ENCODE assay signal across 17 mouse cellular contexts in the genomic region with DNA sequence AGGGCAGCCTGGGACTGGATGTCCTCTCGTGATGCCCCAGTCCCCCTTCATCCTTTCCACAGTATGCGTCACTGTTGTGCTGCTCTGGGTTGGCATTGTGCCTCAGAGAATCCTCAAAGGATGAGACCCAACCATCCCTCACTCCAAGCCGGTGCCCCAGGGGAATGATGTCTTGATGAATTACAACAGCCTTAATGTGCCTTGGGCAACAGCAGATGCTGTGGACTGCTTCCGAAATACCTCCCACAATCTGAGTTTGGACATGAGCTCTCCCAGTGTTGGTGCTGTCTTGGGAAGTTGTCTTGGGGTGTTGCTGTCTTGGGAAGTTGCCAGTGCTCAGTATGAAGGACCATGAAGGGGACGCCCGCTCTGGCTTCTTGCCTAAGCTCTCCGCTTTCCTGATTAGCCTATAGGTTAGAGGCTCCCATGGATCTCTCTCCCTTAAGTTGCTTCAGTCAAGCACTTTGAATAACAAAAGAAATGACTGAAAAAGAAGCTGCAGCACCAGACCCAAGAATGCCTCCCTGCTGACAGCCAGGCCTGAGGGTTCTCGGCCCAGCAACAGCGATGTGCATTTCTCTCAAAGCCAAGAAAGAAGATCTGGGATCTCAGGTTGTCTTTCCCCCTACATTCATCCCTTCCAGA. TPM values are rescaled to one million over a fixed set of nuclear protein-coding genes. Genes with fewer than 3 reads are reported as not detected.
DNase-seq lines count a peak whose midpoint lies in the region; ATAC-seq and TF ChIP-seq lines count a peak whose summit lies in the region.
"Had no signal": no experiment of that assay in that cellular context is flagged by ENCODE, and none has a peak within 500 bp of the region (broad histone marks: within the 10 kb centered on the region; RNA-seq: fewer than 3 reads in every experiment).

No protein-coding gene starts in this region.

- H3K4me2 ChIP-seq in heart, embryonic 14.5 days (ENCODE audit: low read length) = no peak overlapping the region
- H3K4me2 ChIP-seq in hindbrain, embryonic 13.5 days = no peak overlapping the region
- H3K4me2 ChIP-seq: liver, embryonic 15.5 days had no signal

- no peaks in the 10 kb centered on the region for H3K36me3 ChIP-seq in heart, embryonic 14.5 days (ENCODE audit: control insufficient read depth, insufficient read depth, low read length)
- H3K36me3 ChIP-seq in E14TG2a.4 (ENCODE audit: insufficient read depth, low read length) = no peaks in the 10 kb centered on the region
- no peaks in the 10 kb centered on the region for H3K36me3 ChIP-seq in hindbrain, embryonic 13.5 days
- H3K36me3 ChIP-seq: liver, embryonic 15.5 days had no signal

- no peak for TF ChIP-seq CTCF in E14TG2a.4 (conservative IDR thresholded peaks at IDR 0.05; ENCODE audit: low read length)

- 75% methylated on average over 9 of the region's 9 CpGs for WGBS in heart, embryonic 14.5 days
- WGBS in hindbrain, embryonic 13.5 days = 28% methylated on average over 9 of the region's 9 CpGs

- DNase-seq in heart, adult 11 months = no peak
- DNase-seq in adipocyte (ENCODE audit: low spot score) = peak; percentile 58
- no peak for DNase-seq in urinary bladder, postnatal 10 days (ENCODE audit: low spot score)
- DNase-seq in lung, postnatal 10 days = no peak
- DNase-seq: B cell, adult 2 months; cerebellum, adult 8-10 months; gastrocnemius, adult 2 months; heart, postnatal 36 days; kidney, adult 11 months; kidney, postnatal 25 days had no signal

- H3K9me3 ChIP-seq in heart, embryonic 14.5 days (ENCODE audit: control insufficient read depth, low read length) = no peaks in the 10 kb centered on the region
- no peaks in the 10 kb centered on the region for H3K9me3 ChIP-seq in E14TG2a.4 (ENCODE audit: low read length)
- no peaks in the 10 kb centered on the region for H3K9me3 ChIP-seq in hindbrain, embryonic 13.5 days
- H3K9me3 ChIP-seq: liver, embryonic 15.5 days had no signal

- ATAC-seq in heart, embryonic 14.5 days (ENCODE audit: insufficient number of reproducible peaks, insufficient read depth, low FRiP score, low read depth) = no peak
- ATAC-seq in hindbrain, embryonic 13.5 days (ENCODE audit: low FRiP score) = no peak
- ATAC-seq in erythroblast, adult 5-6 weeks (replicated peaks; ENCODE audit: low FRiP score, poor library complexity, severe bottlenecking) = no peak

- H3K4me3 ChIP-seq in heart, embryonic 14.5 days (ENCODE audit: control insufficient read depth in 1 of 2, insufficient read depth in 1 of 2, low read depth in 1 of 2, low read length in 2 of 2) = no peak overlapping the region
- H3K4me3 ChIP-seq in E14TG2a.4 (replicated peaks; ENCODE audit: low read length) = peak overlapping the region; percentile 59
- H3K4me3 ChIP-seq in hindbrain, embryonic 13.5 days = no peak overlapping the region
- H3K4me3 ChIP-seq: gastrocnemius, adult 2 months; liver, embryonic 15.5 days; myocyte had no signal

- H3K27me3 ChIP-seq in heart, embryonic 14.5 days (ENCODE audit: control insufficient read depth, insufficient read depth, low read length) = no peaks in the 10 kb centered on the region
- H3K27me3 ChIP-seq in E14TG2a.4 (ENCODE audit: insufficient read depth, low read length) = no peaks in the 10 kb centered on the region
- no peaks in the 10 kb centered on the region for H3K27me3 ChIP-seq in hindbrain, embryonic 13.5 days
- H3K27me3 ChIP-seq: liver, embryonic 15.5 days had no signal

- H3K4me1 ChIP-seq in heart, embryonic 14.5 days (ENCODE audit: control insufficient read depth in 2 of 2, insufficient read depth in 2 of 2, low read length in 2 of 2) = peaks cover 9 to 13% of the 10 kb centered on the region in 2 experiments; a peak in 3 of 4 replicates
- H3K4me1 ChIP-seq in E14TG2a.4 (replicated peaks; ENCODE audit: low read depth, low read length) = peaks cover 69% of the 10 kb centered on the region
- peaks cover 15% of the 10 kb centered on the region for H3K4me1 ChIP-seq in hindbrain, embryonic 13.5 days (replicated peaks)
- H3K4me1 ChIP-seq: liver, embryonic 15.5 days had no signal

- no peak overlapping the region for H3K27ac ChIP-seq in heart, embryonic 14.5 days (replicated peaks in 1 of 2; ENCODE audit: control insufficient read depth in 1 of 2, insufficient read depth in 1 of 2, low read depth in 2 of 2, low read length in 2 of 2)
- H3K27ac ChIP-seq in hindbrain, embryonic 13.5 days = peak overlapping the region; percentile 18; the same call in 1 of the 2 replicates
- H3K27ac ChIP-seq: gastrocnemius, adult 2 months; liver, embryonic 15.5 days; macrophage had no signal

- H3K9ac ChIP-seq in heart, embryonic 14.5 days (ENCODE audit: low read length) = peak overlapping the region; percentile 19; the same call in 1 of the 2 replicates
- H3K9ac ChIP-seq in hindbrain, embryonic 13.5 days = no peak overlapping the region
- H3K9ac ChIP-seq: liver, embryonic 15.5 days had no signal

RNA-seq across cellular contexts. Expression of a gene that starts 19.7 kb away (rescaled TPM):
- 192 and 199 TPM in 2 replicates for polyA plus RNA-seq in heart, embryonic 14.5 days (2014; fragmentation: Nextera tagmentation; extraction: Ambion mirVana)
- 282 and 298 TPM in 2 replicates for polyA plus RNA-seq in hindbrain, embryonic 13.5 days (2015; fragmentation: Nextera tagmentation; extraction: Ambion mirVana)
- 216 and 317 TPM in 2 replicates for total RNA-seq in erythroblast, adult 5-6 weeks (2015; ENCODE audit: low replicate concordance)
- 505 and 650 TPM in 2 replicates for total RNA-seq in erythroblast, adult 5-6 weeks (2017; ENCODE audit: low replicate concordance)

RNA-seq across cellular contexts. Expression of a gene that starts 40.2 kb away (rescaled TPM):
- polyA plus RNA-seq in heart, embryonic 14.5 days (2014; fragmentation: Nextera tagmentation; extraction: Ambion mirVana) = 15.7 and 17.3 TPM in 2 replicates
- polyA plus RNA-seq in hindbrain, embryonic 13.5 days (2015; fragmentation: Nextera tagmentation; extraction: Ambion mirVana) = 50.6 and 51.1 TPM in 2 replicates
- 2.1 and 2.5 TPM in 2 replicates for total RNA-seq in erythroblast, adult 5-6 weeks (2015; ENCODE audit: low replicate concordance)
- 3.2 and 7.8 TPM in 2 replicates for total RNA-seq in erythroblast, adult 5-6 weeks (2017; ENCODE audit: low replicate concordance)

RNA-seq across cellular contexts. Expression of a gene that starts 40.6 kb away (rescaled TPM):
- polyA plus RNA-seq in heart, embryonic 14.5 days (2014; fragmentation: Nextera tagmentation; extraction: Ambion mirVana) = 23.9 and 26.2 TPM in 2 replicates
- polyA plus RNA-seq in hindbrain, embryonic 13.5 days (2015; fragmentation: Nextera tagmentation; extraction: Ambion mirVana) = 53.9 TPM in 2 replicates
- total RNA-seq in erythroblast, adult 5-6 weeks (2015; ENCODE audit: low replicate concordance) = 15.8 and 23.4 TPM in 2 replicates
- total RNA-seq in erythroblast, adult 5-6 weeks (2017; ENCODE audit: low replicate concordance) = 7.9 and 11.7 TPM in 2 replicates
